Mouse (Mus musculus): Measurements from ENCODE around the gene Utp14a. TPM values are rescaled to one million over a fixed set of nuclear protein-coding genes. Genes with fewer than 3 reads are reported as not detected.
A peak's percentile ranks its signal among the peaks of the same experiment; 100 is the strongest.
"Not testable (repeated sequence)": the region's sequence is repeated elsewhere in the genome, so short reads cannot be mapped to it uniquely, and the experiment has no call there.

The Utp14a gene
- total RNA-seq (2022) = 10 to 100 TPM; 15.5 to 18.3 (median 16.2) TPM

- DNase-seq = peak; percentile 96
Observed at GRCm38 (mm10) chrX:48256468-48257007, at the start of gene Utp14a. Utp14a (plus strand) TSS chrX:48256862.

- peak; percentile 6 for DNase-seq
Observed at GRCm38 (mm10) chrX:48207761-48208487, 48.7 kb upstream of the Utp14a start.

- peak; percentile 76 for DNase-seq
Observed at GRCm38 (mm10) chrX:48208519-48209185, 48.0 kb upstream of the Utp14a start, which contains the start of gene Zdhhc9. Zdhhc9 (minus strand) TSS chrX:48208878.

GRCm38 (mm10) chrX:48209746-48210145 is 46.9 kb upstream of the Utp14a start:
- DNase-seq = not testable (repeated sequence)

GRCm38 (mm10) chrX:48219468-48219867 is 37.2 kb upstream of the Utp14a start:
- no peak for DNase-seq

- DNase-seq = no peak
Observed at GRCm38 (mm10) chrX:48222706-48223105, 34.0 kb upstream of the Utp14a start.

- DNase-seq = no peak
Observed at GRCm38 (mm10) chrX:48226225-48226624, 30.4 kb upstream of the Utp14a start.

GRCm38 (mm10) chrX:48234417-48234816 is 22.2 kb upstream of the Utp14a start:
- DNase-seq = no peak

- no peak for DNase-seq
Observed at GRCm38 (mm10) chrX:48255830-48256428, 733 bp upstream of the Utp14a start.

- no peak for DNase-seq
Observed at GRCm38 (mm10) chrX:48257011-48257410, 349 bp downstream of the Utp14a start.

GRCm38 (mm10) chrX:48271671-48272070 is 15.0 kb downstream of the Utp14a start:
- DNase-seq = no peak

GRCm38 (mm10) chrX:48274634-48275033 is 18.0 kb downstream of the Utp14a start:
- no peak for DNase-seq

- DNase-seq = no peak
Observed at GRCm38 (mm10) chrX:48278103-48278502, 21.4 kb downstream of the Utp14a start.

GRCm38 (mm10) chrX:48284386-48285005 is 27.8 kb downstream of the Utp14a start:
- DNase-seq = peak; percentile 78

- DNase-seq = peak; percentile 77
Observed at GRCm38 (mm10) chrX:48285006-48285650, 28.5 kb downstream of the Utp14a start.

- peak; percentile 48 for DNase-seq
Observed at GRCm38 (mm10) chrX:48285651-48286021, 29.0 kb downstream of the Utp14a start.

- DNase-seq = no peak
Observed at GRCm38 (mm10) chrX:48286488-48286887, 29.8 kb downstream of the Utp14a start.

GRCm38 (mm10) chrX:48288008-48288407 is 31.3 kb downstream of the Utp14a start:
- DNase-seq = no peak

- no peak for DNase-seq
Observed at GRCm38 (mm10) chrX:48291413-48291812, 34.8 kb downstream of the Utp14a start.

GRCm38 (mm10) chrX:48305356-48305755 is 48.7 kb downstream of the Utp14a start:
- no peak for DNase-seq

GRCm38 (mm10) chrX:48310706-48311517 is 54.2 kb downstream of the Utp14a start:
- no peak for DNase-seq

Data from adrenal gland, adult 8-10 months (tissue).